Mouse (Mus musculus): ENCODE data around the gene Rnf224. TPM values are rescaled to one million over a fixed set of nuclear protein-coding genes. Genes with fewer than 3 reads are reported as not detected.

Gene Rnf224
- total RNA-seq, 1 experiment from 2014 or later: not detected

DNA sequence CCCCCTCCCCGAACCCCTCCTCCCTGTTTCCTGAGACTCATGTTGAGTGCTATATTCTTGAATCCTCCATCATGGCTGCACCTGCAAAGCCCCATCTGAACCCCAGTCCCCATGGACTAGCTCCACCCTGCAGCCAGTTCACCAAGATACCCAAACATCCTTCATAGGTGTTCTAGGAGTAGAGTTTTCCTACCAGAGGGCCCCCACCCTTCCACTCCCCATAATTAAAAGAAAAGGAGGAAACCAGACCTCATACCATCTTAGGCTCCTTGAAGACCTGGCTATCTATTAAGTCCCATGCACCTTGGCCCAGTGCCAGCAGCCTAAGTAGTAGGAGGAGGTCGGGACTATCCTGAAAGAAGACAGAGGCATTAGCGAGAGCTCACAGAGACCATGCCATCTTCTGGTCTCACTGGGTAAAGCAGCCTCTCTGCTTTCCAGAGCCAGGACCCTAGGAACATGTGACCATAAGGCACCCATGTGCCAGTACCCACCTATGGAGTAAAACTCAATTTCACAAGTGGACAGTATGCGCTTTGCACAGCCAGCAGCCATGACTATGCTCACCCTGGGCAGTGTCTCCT lies 32.9 kb downstream of the Rnf224 start:
- no peak for ATAC-seq (ENCODE audit: extremely low read depth, insufficient number of reproducible peaks, low FRiP score, poor library complexity, severe bottlenecking)

DNA sequence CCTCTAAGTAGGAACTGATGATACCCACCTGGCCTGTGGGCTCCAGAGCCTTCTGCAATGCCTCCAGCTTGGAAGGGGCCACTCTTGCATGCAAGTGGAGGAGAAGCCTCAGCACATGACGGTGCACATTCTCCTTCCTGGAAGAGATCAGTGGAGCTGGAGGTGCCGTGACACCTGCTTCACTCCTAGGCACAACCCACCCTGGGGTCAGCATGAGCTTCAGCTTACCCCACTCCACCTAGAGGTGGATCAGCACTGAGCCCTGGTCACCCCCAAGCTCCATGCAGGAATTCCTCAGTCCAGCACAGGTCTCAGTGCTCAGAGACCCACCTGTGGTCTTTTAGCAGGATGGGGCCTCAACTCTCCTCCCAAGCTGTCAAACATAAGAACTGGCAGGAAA lies 36.0 kb downstream of the Rnf224 start:
- no peak for ATAC-seq (ENCODE audit: extremely low read depth, insufficient number of reproducible peaks, low FRiP score, poor library complexity, severe bottlenecking)

DNA sequence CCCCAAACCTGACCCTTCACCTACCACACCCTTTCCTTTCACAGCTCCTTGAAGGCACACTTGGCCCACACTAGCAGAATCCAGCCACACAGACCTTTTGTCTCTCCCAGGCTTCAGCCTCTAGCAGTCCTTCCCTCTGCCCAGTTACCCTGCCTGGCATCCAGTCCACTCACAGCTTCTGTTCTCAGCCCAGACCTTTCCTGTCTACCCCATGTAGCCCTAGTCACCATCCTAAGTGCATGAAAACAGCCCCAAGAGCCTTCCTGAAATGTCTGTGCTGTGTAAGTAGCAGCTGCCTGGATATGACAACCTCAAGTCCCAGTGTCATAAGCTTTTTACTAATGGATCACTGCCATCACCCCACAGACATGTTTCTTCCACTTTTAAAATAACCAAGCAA lies 38.6 kb downstream of the Rnf224 start:
- ATAC-seq (ENCODE audit: extremely low read depth, insufficient number of reproducible peaks, low FRiP score, poor library complexity, severe bottlenecking): no peak

DNA sequence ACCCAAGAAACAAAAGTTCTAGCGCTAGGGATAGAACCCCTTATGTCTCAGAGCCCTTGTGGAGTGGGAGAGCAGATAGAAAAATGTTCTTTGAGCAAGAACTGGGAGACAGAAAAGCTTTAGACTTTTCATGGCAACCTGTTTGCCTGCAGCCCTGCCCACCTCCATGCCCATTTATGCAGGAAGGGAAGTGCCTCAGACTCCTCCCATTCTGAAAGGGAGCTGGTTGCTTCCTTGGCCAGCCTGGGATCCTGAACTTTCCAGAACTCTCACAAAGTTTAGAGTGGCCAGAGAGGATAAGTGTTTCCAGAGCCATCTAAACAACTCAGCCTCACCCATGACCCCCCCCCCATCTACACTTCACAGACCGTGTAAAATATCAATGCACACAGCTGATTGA lies 39.4 kb downstream of the Rnf224 start:
- ATAC-seq (ENCODE audit: extremely low read depth, insufficient number of reproducible peaks, low FRiP score, poor library complexity, severe bottlenecking): no peak

DNA sequence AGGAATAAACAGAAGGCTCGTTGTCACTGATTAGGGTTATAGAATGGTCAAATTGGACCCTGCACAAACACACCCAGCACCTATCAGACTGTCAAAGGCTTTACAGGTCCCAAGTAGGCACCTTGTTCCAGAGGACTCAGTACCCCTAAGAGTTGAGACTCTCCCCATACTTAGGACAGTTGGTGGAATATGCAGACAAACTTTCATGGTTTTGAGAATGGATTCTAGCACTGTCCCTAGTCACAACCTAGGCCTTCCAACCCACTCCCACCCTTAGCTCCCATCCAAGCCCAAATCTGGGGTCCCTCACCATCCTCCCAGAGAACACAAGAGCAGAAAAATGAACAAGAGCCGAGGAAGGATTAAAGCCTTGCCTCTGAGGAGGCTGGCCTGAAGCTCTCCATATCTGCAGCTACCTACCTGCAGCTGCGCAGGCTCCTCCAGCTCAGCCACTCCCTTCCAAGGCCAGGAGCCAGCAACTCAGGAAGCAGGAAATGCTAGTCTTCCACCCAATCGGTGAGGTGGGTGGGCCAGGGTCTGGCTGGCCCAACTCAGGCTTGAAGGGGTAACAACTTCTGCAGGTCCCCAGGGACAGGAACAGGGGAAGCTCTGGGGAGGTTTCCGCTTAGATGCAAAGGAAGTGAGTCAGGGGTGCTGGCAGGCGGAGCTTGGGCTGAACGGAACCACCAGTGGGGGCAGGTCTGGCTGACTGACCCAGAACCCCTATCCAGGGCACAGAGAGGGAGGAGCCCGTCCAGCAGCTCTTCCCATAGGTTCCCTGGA lies 40.2 kb downstream of the Rnf224 start, which contains the start of gene Tor4a:
Gene Tor4a, minus strand, starts transcription at position 715 of the 783 bp plus-strand sequence.
- ATAC-seq (ENCODE audit: extremely low read depth, insufficient number of reproducible peaks, low FRiP score, poor library complexity, severe bottlenecking): peak; percentile 70

DNA sequence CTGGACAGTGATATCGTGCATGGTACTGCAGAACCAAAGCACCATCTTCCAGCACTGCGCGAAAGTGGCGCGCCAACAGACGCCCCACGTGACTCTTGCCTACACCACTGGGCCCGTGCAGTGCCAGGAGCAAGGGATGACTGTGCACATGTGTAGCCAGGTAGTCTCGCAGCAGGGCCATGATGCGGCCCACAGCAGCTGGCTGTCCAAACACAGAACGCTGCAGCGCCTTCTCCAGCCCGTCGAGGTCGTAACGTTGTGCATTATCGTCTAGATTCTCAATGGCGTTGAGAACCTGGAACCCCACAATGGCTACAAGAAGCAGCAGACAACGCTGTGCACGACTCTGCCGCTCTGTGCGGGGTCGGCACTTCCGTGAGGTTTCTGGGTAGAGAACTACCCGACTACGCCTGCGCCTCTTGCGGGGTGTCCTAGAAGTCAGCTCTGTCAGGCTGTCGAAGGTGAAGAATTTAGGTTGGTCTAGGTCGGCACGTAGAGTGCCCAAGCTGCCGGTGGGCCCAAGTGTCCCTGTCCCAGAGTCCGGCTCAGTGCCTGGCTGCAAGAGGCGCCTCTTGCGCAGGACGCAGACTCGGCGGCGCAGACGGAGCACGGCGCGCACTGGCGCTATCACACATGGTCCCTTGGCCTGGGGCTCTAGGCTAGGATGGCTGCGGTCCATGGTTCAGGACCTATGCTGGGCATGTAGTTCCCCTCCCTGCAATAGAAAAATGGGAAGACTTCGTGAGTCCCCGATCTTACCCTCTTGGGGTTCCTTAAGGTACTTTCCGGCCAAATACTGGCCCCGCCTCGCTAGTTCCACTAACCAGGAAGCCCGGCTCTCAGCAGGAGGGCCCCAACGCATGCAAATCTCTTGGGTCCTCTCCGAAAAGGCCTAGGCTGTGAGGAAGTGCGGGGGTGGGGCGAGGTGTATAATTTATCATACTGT lies 41.1 kb downstream of the Rnf224 start:
- ATAC-seq (ENCODE audit: extremely low read depth, insufficient number of reproducible peaks, low FRiP score, poor library complexity, severe bottlenecking): peak; percentile 46

DNA sequence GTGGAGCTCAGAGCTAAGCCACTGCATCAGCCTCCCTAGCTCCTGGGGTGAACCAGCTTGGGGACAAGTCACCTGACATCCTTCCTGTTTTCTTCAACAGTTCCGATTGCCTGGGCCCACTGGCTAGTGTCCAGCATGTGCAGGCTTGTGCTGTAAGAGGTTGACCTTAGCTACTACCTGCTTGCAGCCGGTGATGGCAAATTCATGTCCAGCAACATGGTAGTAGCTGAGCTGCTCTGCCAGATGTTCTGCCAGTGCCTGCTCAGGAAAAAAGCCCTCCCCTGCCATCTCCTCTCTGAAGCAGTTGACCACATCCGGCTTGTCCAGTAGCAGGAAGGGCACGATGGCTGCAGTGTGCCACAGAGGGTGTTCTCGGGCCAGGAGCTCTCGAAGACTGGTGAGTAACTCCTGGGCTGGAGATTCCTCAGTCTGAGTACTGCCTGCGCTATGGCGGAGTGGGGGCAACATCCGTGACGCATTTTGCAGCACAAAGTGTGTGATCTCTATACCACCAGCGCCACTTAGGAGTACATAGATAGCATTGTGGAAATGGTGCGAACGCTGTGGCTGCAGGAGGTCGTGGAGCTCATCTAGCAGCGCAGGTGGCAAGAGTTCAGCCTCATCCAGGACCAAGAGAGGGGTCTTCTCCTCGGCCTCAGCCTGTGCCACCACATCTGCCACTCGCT lies 42.0 kb downstream of the Rnf224 start:
- ATAC-seq (ENCODE audit: extremely low read depth, insufficient number of reproducible peaks, low FRiP score, poor library complexity, severe bottlenecking): peak; percentile 30; the same call in 1 of the 2 replicates

DNA sequence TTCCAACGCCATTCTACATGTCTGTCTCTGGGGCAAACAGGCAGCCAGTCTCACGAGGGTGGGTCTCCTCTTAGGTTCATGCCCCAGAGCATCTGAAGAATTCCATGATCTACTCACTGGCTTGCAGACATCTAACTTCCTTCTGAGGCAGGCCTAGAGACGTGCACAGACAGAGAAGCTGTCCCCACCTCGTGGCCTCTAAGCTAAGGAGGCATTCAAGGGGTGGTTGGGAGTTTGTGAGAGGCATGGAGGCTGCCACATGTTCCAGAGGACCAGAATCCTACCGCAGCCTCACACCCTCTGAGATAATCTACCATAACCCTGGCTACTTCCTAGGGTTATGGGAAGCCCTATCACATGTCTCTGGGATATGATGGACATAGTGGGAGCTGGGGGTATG lies 42.6 kb downstream of the Rnf224 start:
- no peak for ATAC-seq (ENCODE audit: extremely low read depth, insufficient number of reproducible peaks, low FRiP score, poor library complexity, severe bottlenecking)

DNA sequence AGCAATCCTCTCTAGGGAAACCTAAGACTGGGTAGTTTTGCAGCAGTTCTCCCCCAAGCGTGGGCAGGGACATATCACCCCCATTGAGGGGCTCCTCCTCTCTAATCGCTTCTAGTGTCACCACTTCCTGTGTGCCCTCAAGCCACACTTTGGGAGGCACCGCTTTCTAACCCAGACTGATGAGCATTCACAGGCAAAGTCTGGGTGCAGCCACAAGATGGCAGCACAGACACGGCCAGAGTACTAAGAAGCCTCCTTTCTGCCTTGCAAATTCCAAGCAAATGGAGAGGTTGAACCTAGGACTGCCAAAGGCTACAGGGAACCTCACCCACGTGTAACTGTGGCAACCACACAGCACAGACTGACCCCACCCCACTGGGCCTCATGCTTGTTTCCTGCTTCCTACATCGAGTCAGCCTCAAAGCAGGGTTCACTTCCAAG lies 43.2 kb downstream of the Rnf224 start:
- peak; percentile 49 for ATAC-seq (ENCODE audit: extremely low read depth, insufficient number of reproducible peaks, low FRiP score, poor library complexity, severe bottlenecking)

DNA sequence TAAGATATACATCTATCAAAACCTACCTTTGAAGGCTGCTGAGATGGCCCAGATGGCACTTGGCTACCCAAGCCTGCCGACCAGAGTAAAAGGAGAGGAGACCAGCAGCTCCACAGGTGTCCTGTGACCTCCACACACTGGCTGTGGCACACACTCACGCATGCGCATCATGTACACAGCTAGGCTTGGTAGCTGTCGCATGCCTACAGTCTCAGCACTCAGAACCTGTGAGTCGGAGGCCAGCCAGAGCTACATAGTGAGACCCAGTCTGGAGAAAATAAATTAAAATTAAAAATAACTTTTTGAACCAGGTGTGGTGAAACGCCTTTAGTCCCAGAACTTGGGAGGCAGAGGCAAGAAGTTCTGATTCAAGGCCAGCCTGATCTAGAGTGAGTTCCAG lies 48.7 kb downstream of the Rnf224 start:
- no peak for ATAC-seq (ENCODE audit: extremely low read depth, insufficient number of reproducible peaks, low FRiP score, poor library complexity, severe bottlenecking)

DNA sequence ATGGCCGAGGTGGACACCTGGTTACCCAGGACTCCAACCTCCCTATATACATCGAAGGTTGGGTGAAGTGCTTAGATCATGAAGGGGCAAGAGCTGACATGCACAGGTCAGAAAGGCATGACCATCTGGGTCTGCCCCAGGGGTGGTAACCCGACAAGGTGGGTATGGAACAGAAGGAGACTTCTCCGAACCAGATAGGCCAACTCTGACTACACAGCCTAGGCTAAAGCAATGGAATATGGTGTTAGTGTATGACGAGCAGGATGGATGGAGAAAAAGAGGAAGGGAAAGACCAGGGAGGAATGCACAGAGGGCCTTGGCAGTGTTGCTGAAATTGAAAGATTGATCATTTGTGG lies 50.0 kb downstream of the Rnf224 start:
- ATAC-seq (ENCODE audit: extremely low read depth, insufficient number of reproducible peaks, low FRiP score, poor library complexity, severe bottlenecking): no peak

DNA sequence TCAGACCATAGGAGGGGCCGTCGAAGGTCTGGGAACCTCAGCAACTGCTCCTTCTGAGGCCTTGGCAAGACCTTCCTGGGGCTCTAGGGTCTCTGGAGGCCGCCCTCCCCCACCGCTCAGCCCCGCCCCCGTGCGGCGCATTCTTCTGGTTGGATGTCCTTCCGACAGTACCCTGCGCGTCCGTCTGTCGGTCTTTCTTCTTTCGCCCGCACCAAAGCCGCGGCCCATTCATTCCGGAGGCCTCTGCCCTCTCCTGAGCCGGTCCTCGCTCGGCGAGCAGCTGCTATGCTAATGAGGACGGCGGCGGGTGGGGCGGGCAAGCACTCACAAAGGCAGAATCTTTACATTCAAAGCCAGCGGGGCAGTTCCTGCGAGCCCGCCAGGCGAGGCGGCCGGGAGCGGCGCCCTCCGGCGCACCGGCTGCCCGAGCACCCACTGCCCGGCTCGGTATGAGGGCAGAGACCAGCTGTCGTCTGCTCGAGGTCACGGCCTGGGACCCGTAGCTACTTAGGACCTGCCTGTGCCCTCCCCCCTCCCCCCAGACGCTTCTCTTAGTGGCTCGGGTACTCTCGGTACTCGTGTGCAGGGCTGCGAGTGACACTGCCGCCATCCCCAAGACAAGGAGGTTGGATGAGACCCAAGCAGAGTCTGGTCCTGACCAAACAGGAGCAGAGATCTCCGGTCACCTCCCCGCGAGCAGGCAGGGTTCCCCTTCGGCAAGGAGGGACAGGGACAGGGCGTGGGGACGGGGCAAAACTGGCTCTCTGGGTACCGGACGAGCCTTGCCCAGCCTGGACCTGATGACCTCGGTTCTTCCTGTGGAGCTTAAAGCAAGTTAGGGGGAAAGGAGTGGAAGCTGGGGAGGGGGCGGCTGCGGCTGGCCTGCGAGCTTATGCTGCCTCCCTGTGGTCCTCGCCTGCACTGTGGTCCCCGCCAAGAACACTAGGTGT lies 50.7 kb downstream of the Rnf224 start:
- peak; percentile 33 for ATAC-seq (ENCODE audit: extremely low read depth, insufficient number of reproducible peaks, low FRiP score, poor library complexity, severe bottlenecking)

DNA sequence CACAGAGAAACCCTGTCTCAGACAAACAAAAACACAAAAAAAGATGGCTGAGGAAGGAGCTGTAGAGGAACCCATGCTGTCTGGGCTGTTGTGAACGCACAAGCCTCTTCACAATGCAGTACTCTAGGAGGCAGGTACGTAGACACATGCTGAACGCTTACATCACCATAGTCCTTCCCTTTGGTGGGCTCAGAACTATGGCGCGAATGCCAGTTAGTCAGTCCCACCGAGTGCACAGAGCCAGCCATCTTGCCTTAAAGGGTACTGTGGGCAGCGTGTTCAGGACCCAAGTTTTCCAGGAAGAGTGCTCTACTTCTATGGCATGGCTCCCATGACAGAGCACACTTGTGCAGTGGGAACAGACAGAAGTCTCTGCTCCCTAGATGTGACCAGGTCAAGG lies 52.1 kb downstream of the Rnf224 start:
- ATAC-seq (ENCODE audit: extremely low read depth, insufficient number of reproducible peaks, low FRiP score, poor library complexity, severe bottlenecking): no peak

Other genes with a start within 250 kb of the Rnf224 start
- 21.5 and 22.8 TPM in 2 replicates for gene Nsmf, start 182.4 kb downstream of the Rnf224 start, total RNA-seq (2017)
- not detected in 2 replicates for gene Entpd8, start 156.5 kb downstream of the Rnf224 start, total RNA-seq (2017)
- not detected in 2 replicates for gene Noxa1, start 141.6 kb downstream of the Rnf224 start, total RNA-seq (2017)
- 1.7 and 3.6 TPM in 2 replicates for gene Nrarp, start 56.0 kb downstream of the Rnf224 start, total RNA-seq (2017)
- 50.0 and 56.1 TPM in 2 replicates for gene Tor4a, start 39.9 kb downstream of the Rnf224 start, total RNA-seq (2017)
- 95.0 and 104 TPM in 2 replicates for gene Nelfb, start 25.3 kb downstream of the Rnf224 start, total RNA-seq (2017)
- gene Stpg3, start 22.1 kb downstream of the Rnf224 start, total RNA-seq (2017): not detected in 2 replicates
- gene Fam166a, start 18.0 kb downstream of the Rnf224 start, total RNA-seq (2017): not detected in 2 replicates
- 222 and 223 TPM in 2 replicates for gene Tubb4b, start 12.1 kb downstream of the Rnf224 start, total RNA-seq (2017)
- gene Slc34a3, start 2.4 kb downstream of the Rnf224 start, total RNA-seq (2017): not detected in 2 replicates
- 0.58 TPM in 1 of 2 replicates, not detected in the other for gene Rnf208, start 5.5 kb upstream of the Rnf224 start, total RNA-seq (2017)
- gene Cysrt1, start 5.7 kb upstream of the Rnf224 start, total RNA-seq (2017): 1.0 TPM in 1 of 2 replicates, not detected in the other
- 6.1 and 8.7 TPM in 2 replicates for gene AL732309.1, start 10.1 kb upstream of the Rnf224 start, total RNA-seq (2017)
- 6.9 and 16.7 TPM in 2 replicates for gene Tmem203, start 18.7 kb upstream of the Rnf224 start, total RNA-seq (2017)
- gene Tprn, start 25.8 kb upstream of the Rnf224 start, total RNA-seq (2017): 4.9 and 6.9 TPM in 2 replicates
- 31.0 and 33.0 TPM in 2 replicates for gene Ssna1, start 35.7 kb upstream of the Rnf224 start, total RNA-seq (2017)
- 49.5 and 82.2 TPM in 2 replicates for gene Anapc2, start 35.7 kb upstream of the Rnf224 start, total RNA-seq (2017)
- not detected in 2 replicates for gene Tmem210, start 51.4 kb upstream of the Rnf224 start, total RNA-seq (2017)
- not detected in 2 replicates for gene Lrrc26, start 53.1 kb upstream of the Rnf224 start, total RNA-seq (2017)
- gene Grin1, start 82.4 kb upstream of the Rnf224 start, total RNA-seq (2017): not detected in 2 replicates
- gene Man1b1, start 95.6 kb upstream of the Rnf224 start, total RNA-seq (2017): 49.2 and 79.5 TPM in 2 replicates
- gene Dpp7, start 119.6 kb upstream of the Rnf224 start, total RNA-seq (2017): 24.7 and 25.5 TPM in 2 replicates
- gene Uap1l1, start 128.9 kb upstream of the Rnf224 start, total RNA-seq (2017): 8.7 and 11.7 TPM in 2 replicates
- gene Sapcd2, start 135.5 kb upstream of the Rnf224 start, total RNA-seq (2017): not detected in 2 replicates
- gene Entpd2, start 159.1 kb upstream of the Rnf224 start, total RNA-seq (2017): not detected in 2 replicates
- gene Npdc1, start 162.6 kb upstream of the Rnf224 start, total RNA-seq (2017): not detected in 2 replicates
- gene Fut7, start 186.5 kb upstream of the Rnf224 start, total RNA-seq (2017): 4.0 and 4.5 TPM in 2 replicates
- 15.7 and 21.4 TPM in 2 replicates for gene Abca2, start 191.9 kb upstream of the Rnf224 start, total RNA-seq (2017)
- not detected in 2 replicates for gene Clic3, start 220.1 kb upstream of the Rnf224 start, total RNA-seq (2017)
- gene Paxx, start 224.3 kb upstream of the Rnf224 start, total RNA-seq (2017): 38.3 and 54.9 TPM in 2 replicates
- not detected in 2 replicates for gene Ptgds, start 233.3 kb upstream of the Rnf224 start, total RNA-seq (2017)

Measured in neutrophil, adult 5-6 weeks (primary cell).